ENCODE assay signal across 23 mouse cellular contexts in the genomic region with DNA sequence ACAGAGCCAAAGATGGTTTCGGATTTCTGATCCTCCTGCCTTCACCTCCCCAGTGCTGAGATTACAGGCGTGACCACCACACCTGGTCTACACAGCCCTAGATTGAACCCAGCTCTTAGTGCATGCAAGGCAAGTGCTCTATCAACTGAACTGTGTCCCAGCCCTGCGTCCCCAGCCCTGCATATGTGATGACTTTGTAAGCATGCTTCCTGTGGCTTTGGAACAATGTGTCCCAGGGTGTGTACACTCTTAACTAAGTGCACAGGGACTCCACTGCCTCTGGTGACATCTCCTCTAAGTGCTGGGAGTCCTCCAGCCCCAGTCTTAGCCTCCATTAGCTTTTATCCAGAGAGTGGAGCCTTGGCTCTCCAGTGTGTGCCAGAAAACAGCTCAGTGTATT. TPM values are rescaled to one million over a fixed set of nuclear protein-coding genes. Genes with fewer than 3 reads are reported as not detected.
DNase-seq lines count a peak whose midpoint lies in the region; ATAC-seq and TF ChIP-seq lines count a peak whose summit lies in the region.
"Had no signal": no experiment of that assay in that cellular context is flagged by ENCODE, and none has a peak within 500 bp of the region (broad histone marks: within the 10 kb centered on the region; RNA-seq: fewer than 3 reads in every experiment).

No protein-coding gene starts in this region.

- H3K9me3 ChIP-seq in heart, embryonic 12.5 days (replicated peaks): no peaks in the 10 kb centered on the region
- peaks cover 4% of the 10 kb centered on the region; the same call in 1 of the 2 replicates for H3K9me3 ChIP-seq in megakaryocyte, embryonic 14.5 days
- H3K9me3 ChIP-seq: embryonic facial prominence, embryonic 10.5 days; embryonic facial prominence, embryonic 12.5 days; forebrain, embryonic 13.5 days; forebrain, embryonic 15.5 days had no signal

- intact Hi-C loops in gastrocnemius, adult 2 months (cut with DNase I): no loop called here
- intact Hi-C loops in heart, adult 2 months (cut with DNase I): no loop called here

- no peaks in the 10 kb centered on the region for H3K27me3 ChIP-seq in heart, adult 2 months (ENCODE audit: control insufficient read depth, insufficient read depth, low read length)
- H3K27me3 ChIP-seq in heart, embryonic 12.5 days (replicated peaks): peaks cover 33% of the 10 kb centered on the region
- peaks cover 73% of the 10 kb centered on the region for H3K27me3 ChIP-seq in megakaryocyte, embryonic 14.5 days (replicated peaks)
- H3K27me3 ChIP-seq: Patski had no signal

- H3K36me3 ChIP-seq in heart, adult 2 months (ENCODE audit: control insufficient read depth, insufficient read depth, low read length): peaks cover 3% of the 10 kb centered on the region; the same call in 1 of the 2 replicates
- no peaks in the 10 kb centered on the region for H3K36me3 ChIP-seq in heart, embryonic 12.5 days
- H3K36me3 ChIP-seq in megakaryocyte, embryonic 14.5 days (replicated peaks; ENCODE audit: low read length): no peaks in the 10 kb centered on the region
- H3K36me3 ChIP-seq: embryonic facial prominence, embryonic 12.5 days; forebrain, embryonic 15.5 days; G1E had no signal

- no peak overlapping the region for H3K4me3 ChIP-seq in gastrocnemius, adult 2 months
- no peak overlapping the region for H3K4me3 ChIP-seq in heart, adult 2 months
- H3K4me3 ChIP-seq in heart, embryonic 12.5 days: no peak overlapping the region
- peak overlapping the region; percentile 19 for H3K4me3 ChIP-seq in megakaryocyte, embryonic 14.5 days (replicated peaks)
- H3K4me3 ChIP-seq: embryonic facial prominence, embryonic 10.5 days; embryonic facial prominence, embryonic 12.5 days; forebrain, embryonic 13.5 days; forebrain, embryonic 15.5 days had no signal

- H3K4me1 ChIP-seq in heart, adult 2 months (ENCODE audit: control insufficient read depth, insufficient read depth, low read length): peaks cover 19% of the 10 kb centered on the region
- peaks cover 13% of the 10 kb centered on the region for H3K4me1 ChIP-seq in heart, embryonic 12.5 days (replicated peaks)
- H3K4me1 ChIP-seq in megakaryocyte, embryonic 14.5 days: peaks cover 15% of the 10 kb centered on the region

- no peak for DNase-seq in gastrocnemius, adult 2 months
- no peak for DNase-seq in gastrocnemius, adult 18-20 months (ENCODE audit: low spot score)
- DNase-seq in heart, adult 2 months: no peak
- DNase-seq: adrenal gland, adult 8-10 months; adrenal gland, postnatal 14 days; adrenal gland, postnatal 36 days; B cell, adult 2 months; cerebellum, adult 11-12 months; cerebellum, adult 2 months; cerebellum, adult 9-10 months; cerebellum, postnatal 10 days; cerebellum, postnatal 25 days had no signal

- no peak overlapping the region for H3K4me2 ChIP-seq in heart, embryonic 12.5 days
- H3K4me2 ChIP-seq: embryonic facial prominence, embryonic 12.5 days; forebrain, embryonic 13.5 days; forebrain, embryonic 15.5 days had no signal

- peak; percentile 86; the same call in 1 of the 2 replicates for TF ChIP-seq EP300 in heart, adult 2 months (IDR thresholded peaks at IDR 0.05; ENCODE audit: insufficient read depth, low read depth, low read length)

- H3K9ac ChIP-seq in heart, adult 2 months (ENCODE audit: low read depth, low read length): no peak overlapping the region
- H3K9ac ChIP-seq in heart, embryonic 12.5 days: no peak overlapping the region
- H3K9ac ChIP-seq: embryonic facial prominence, embryonic 12.5 days; forebrain, embryonic 13.5 days; forebrain, embryonic 15.5 days had no signal

- no peak for ATAC-seq in heart, embryonic 12.5 days (ENCODE audit: insufficient number of reproducible peaks, low FRiP score)
- ATAC-seq in megakaryocyte, adult 5-6 weeks (ENCODE audit: poor library complexity, severe bottlenecking): no peak
- ATAC-seq: activated CD4-positive, CD25-positive, alpha-beta regulatory T cell, adult 4 months; CD4-positive, CD25-positive, alpha-beta regulatory T cell, adult 4 months; forebrain, embryonic 13.5 days; forebrain, embryonic 15.5 days; Patski had no signal

- TF ChIP-seq POLR2A in heart, adult 2 months (IDR thresholded peaks at IDR 0.05; ENCODE audit: insufficient read depth, low read depth, low read length): peak; percentile 54

- no peak for TF ChIP-seq CTCF in gastrocnemius, adult 2 months (IDR thresholded peaks at IDR 0.05)
- TF ChIP-seq CTCF in heart, adult 2 months (IDR thresholded peaks at IDR 0.05): no peak

- peak overlapping the region; percentile 62 for H3K27ac ChIP-seq in gastrocnemius, adult 2 months
- peak overlapping the region; percentile 36 for H3K27ac ChIP-seq in heart, adult 2 months
- no peak overlapping the region for H3K27ac ChIP-seq in heart, embryonic 12.5 days (ENCODE audit: poor library complexity, severe bottlenecking)
- H3K27ac ChIP-seq: embryonic facial prominence, embryonic 10.5 days; embryonic facial prominence, embryonic 12.5 days; forebrain, embryonic 13.5 days; forebrain, embryonic 15.5 days had no signal

- WGBS in heart, adult 2 months: 77% methylated on average over 3 of the region's 3 CpGs
- WGBS in heart, embryonic 12.5 days: 81% methylated on average over 3 of the region's 3 CpGs

- H3K79me2 ChIP-seq in heart, adult 2 months (replicated peaks; ENCODE audit: control insufficient read depth, insufficient read depth, low read length): no peaks in the 10 kb centered on the region

RNA-seq across cellular contexts. Expression of gene Kcnb1, which starts 3.4 kb away (rescaled TPM):
- total RNA-seq in gastrocnemius, adult 2 months (2021): 10 to 100 TPM; 16.1 to 20.7 TPM
- 10 to 100 TPM; 22.2 to 25.8 TPM for total RNA-seq in gastrocnemius, adult 18-20 months (2021)
- total RNA-seq in heart, adult 2 months (2021): 10 to 100 TPM; 32.8 to 38.8 TPM
- polyA plus RNA-seq in heart, adult 2 months (2012; rRNA removed): 17.2 and 19.2 TPM in 2 replicates
- 0.24 and 0.30 TPM in 2 replicates for polyA plus RNA-seq in heart, embryonic 12.5 days (2016; fragmentation: Nextera tagmentation; extraction: Ambion mirVana)
- polyA plus RNA-seq in megakaryocyte, embryonic 14.5 days (2012; ENCODE audit: insufficient read depth, low replicate concordance): 0.02 TPM in 1 of 2 replicates, not detected in the other
- 0.07 and 1.6 TPM in 2 replicates for total RNA-seq in megakaryocyte, adult 5-6 weeks (2015)
- total RNA-seq in megakaryocyte, adult 5-6 weeks (2017): 0.07 and 0.49 TPM in 2 replicates
- polyA plus RNA-seq: G1E had no signal

RNA-seq across cellular contexts. Expression of gene Ptgis, which starts 47.0 kb away (rescaled TPM):
- 1 to 10 TPM; 1.7 to 5.2 TPM for total RNA-seq in gastrocnemius, adult 2 months (2021)
- 1 to 10 TPM; 1.3 to 1.8 TPM for total RNA-seq in gastrocnemius, adult 18-20 months (2021)
- total RNA-seq in heart, adult 2 months (2021): 10 to 100 TPM; 16.3 to 17.7 TPM
- 31.3 and 32.1 TPM in 2 replicates for polyA plus RNA-seq in heart, adult 2 months (2012; rRNA removed)
- 22.5 and 22.9 TPM in 2 replicates for polyA plus RNA-seq in heart, embryonic 12.5 days (2016; fragmentation: Nextera tagmentation; extraction: Ambion mirVana)
- polyA plus RNA-seq in megakaryocyte, embryonic 14.5 days (2012; ENCODE audit: insufficient read depth, low replicate concordance): not detected in 2 replicates
- not detected in 2 replicates for total RNA-seq in megakaryocyte, adult 5-6 weeks (2015)
- total RNA-seq in megakaryocyte, adult 5-6 weeks (2017): not detected in 2 replicates
- total RNA-seq: G1E had no signal
- polyA plus RNA-seq: G1E had no signal

Comparison
In these comparisons a context has a peak if more than half of its experiments do, and no peak if none do; other contexts are left out.
1. RNA of gene Kcnb1, which starts 3.4 kb away (total RNA-seq): 32.8 to 38.8 TPM in heart, adult 2 months, 22.2 to 25.8 TPM in gastrocnemius, adult 18-20 months and 16.1 to 20.7 TPM in gastrocnemius, adult 2 months; 0.07 to 1.6 TPM in megakaryocyte, adult 5-6 weeks; every median in the first group is over 4 times any median in the second.